Mouse (Mus musculus): ENCODE results near the gene Asb16. TPM values are rescaled to one million over a fixed set of nuclear protein-coding genes. Genes with fewer than 3 reads are reported as not detected.

Asb16 gene
- polyA plus RNA-seq (2014; fragmentation: Illumina TruSeq; extraction: RNeasy Lipid Tissue Mini Kit (QIAGEN cat#74804)) = not detected

DNA sequence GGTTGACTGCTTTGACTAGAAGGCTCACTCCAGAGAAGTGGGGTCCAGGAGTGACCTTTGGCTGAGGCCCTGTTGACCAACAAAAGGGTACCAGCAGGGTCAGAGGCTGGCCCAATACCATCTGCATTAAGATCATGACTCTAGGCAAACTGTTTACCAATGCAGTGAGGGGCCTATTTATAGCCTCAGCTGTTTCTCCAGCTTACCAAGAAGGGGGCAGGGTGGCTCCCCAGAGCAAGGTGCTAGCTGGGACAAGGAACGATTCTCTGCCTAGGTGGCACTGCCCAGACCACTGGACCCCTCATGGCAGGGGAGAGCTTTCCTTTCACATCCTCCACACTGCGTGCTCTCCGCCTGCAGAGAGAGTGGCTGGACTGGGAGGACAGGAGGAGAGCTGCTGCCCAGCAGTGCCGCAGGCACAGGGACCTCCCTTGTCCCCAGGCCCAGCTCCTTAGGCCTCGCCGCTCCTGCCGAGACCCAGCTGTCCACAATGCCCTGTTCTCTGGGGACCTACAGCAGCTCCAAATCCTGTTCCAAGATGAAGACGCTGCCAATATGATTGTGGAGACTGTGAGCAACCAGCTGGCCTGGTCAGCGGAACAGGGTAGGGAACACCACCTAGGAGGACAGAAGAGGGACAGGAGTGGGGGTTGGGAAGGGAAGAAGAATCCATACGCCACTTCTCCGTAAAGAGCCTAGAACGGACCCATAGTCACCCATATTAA, at the start of gene Asb16:
Asb16 (plus strand) TSS at position 224 of the 725 bp plus-strand sequence.

DNA sequence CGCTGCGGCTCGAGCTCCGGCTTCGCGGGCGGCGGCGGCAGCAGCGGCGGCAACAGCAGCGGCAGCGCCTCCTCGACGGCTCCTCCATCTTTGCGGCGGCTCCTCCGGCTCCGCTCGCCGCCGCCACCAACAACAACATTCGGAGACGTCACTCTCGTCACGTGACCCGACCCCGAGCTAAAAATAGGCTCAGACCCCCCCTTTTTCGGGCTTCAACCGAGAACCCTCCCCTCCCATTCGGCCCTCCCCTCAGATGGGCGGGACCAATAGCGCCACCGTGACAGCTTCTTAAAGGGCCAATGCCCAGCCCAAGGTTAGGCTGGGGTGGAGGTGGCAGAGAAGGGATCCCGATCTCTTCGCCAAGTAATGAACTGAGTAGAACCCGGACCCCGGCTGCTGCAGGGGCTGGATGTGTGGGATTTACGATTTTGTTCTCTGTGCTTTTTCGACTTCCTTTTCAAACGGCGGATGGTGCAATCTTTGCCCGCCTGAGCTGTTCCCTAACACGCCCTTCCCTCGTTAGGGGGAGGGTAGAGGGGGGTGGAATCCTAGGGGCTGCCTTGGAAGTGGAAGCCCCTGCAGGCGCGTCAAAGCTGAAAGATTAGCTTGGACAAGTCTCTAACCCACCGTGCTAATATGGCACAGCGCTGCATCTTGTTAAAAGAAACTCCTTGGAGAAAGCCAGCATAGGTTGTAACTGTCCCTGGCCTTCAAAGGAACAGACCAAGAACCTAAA, 38.4 kb upstream of the Asb16 start, which contains the start of gene Hdac5:
Hdac5 (minus strand) TSS at position 161 of the 736 bp plus-strand sequence.

GRCm38 (mm10) chr11:102248630-102249230, 19.8 kb upstream of the Asb16 start, which contains the start of gene BC030867:
BC030867 (plus strand) TSS chr11:102248882.

DNA sequence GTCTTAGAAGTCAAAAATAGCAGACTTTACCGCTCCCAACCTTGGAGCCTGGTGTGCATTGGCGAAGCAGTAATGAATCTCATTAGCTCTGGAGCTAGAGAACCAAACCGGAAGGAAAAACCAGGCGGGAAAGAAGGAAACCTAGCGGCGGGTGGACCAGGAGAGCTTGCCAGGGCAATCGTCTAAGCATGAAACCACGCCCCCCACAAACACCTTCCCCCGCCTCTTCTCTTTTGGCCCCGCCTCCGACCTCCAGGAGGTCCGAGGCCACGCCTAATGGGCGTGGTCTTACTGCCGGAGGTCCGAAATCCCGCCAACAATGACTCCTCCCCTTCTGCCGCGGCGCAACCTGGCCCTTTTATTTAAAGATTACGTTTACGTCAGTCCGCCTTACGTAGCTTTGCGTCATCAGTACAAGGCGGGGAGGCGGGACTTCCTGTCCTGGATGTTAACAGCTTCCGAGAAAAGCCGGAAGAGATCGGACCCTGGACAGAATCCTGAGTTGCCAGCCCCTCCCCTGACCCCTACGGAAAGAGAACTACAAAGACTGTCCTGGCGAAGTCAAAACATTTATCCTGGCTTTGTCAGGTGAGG, 16.1 kb downstream of the Asb16 start, which contains the start of gene Tmub2:
Tmub2 (plus strand) TSS at position 431 of the 594 bp plus-strand sequence.

DNA sequence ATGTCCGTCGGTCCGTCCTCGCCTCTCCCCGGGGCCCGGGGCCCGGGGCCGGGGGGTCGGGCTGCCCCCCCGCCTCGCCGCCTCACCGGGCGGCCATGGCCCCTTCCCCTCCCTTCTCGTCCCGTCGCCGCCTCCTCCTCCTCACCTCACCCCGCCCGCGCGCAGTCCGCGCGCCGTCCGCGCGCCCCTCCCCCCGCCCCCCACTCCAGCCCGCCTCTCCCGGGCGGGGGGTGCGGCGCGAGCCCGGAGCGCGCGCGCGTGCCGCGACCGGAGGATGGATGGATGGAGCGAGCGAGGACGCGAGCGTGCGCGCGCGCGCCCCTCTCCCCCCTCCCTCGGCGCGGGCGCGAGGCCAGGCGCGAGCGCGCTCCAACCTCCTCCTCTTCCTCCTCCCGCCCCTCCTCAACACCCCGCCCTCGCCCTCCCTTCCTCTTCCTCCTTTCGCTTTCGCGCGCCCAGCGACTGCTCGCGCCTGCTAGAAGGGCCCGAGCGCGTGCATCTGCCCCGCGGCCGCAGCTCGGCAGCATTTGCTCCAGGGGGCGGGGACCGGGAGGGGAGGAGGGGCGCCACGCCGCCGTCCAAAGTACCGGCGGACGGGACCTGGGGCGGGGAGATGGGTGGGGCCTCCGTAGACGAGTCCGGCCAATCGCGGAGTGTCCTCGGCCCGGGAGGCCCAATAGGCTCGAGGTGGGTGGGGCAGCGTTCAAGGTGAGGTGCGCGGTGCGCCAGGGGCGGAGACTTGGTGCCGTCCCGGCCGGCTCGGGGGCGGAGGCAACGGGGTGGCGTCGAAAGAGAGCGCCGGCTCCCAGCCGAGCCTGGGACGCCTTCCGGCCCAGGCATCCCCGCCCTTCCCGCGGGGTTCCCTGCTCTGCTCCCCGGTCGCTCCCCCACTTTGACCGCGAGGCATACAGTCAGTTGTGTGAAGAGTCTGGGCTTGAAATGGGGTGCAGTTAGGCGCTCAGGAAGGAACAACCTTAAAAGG, 28.2 kb downstream of the Asb16 start, which contains the start of gene Atxn7l3:
Atxn7l3 (minus strand) TSS at position 141 of the 982 bp plus-strand sequence.

GRCm38 (mm10) chr11:102319410-102319792, 50.9 kb downstream of the Asb16 start, which contains the start of gene Ubtf:
Ubtf (minus strand) TSS chr11:102319742.

Other genes with a start within 250 kb of the Asb16 start
- 1.6 TPM for gene Mpp3, start 240.3 kb upstream of the Asb16 start, polyA plus RNA-seq (2014; fragmentation: Illumina TruSeq; extraction: RNeasy Lipid Tissue Mini Kit (QIAGEN cat#74804))
- gene Cd300lg, start 227.2 kb upstream of the Asb16 start, polyA plus RNA-seq (2014; fragmentation: Illumina TruSeq; extraction: RNeasy Lipid Tissue Mini Kit (QIAGEN cat#74804)) = 5.4 TPM
- gene Mpp2, start 180.2 kb upstream of the Asb16 start, polyA plus RNA-seq (2014; fragmentation: Illumina TruSeq; extraction: RNeasy Lipid Tissue Mini Kit (QIAGEN cat#74804)) = 0.63 TPM
- not detected for gene Ppy, start 167.4 kb upstream of the Asb16 start, polyA plus RNA-seq (2014; fragmentation: Illumina TruSeq; extraction: RNeasy Lipid Tissue Mini Kit (QIAGEN cat#74804))
- not detected for gene Pyy, start 160.9 kb upstream of the Asb16 start, polyA plus RNA-seq (2014; fragmentation: Illumina TruSeq; extraction: RNeasy Lipid Tissue Mini Kit (QIAGEN cat#74804))
- not detected for gene Nags, start 123.2 kb upstream of the Asb16 start, polyA plus RNA-seq (2014; fragmentation: Illumina TruSeq; extraction: RNeasy Lipid Tissue Mini Kit (QIAGEN cat#74804))
- 6.0 TPM for gene Tmem101, start 112.3 kb upstream of the Asb16 start, polyA plus RNA-seq (2014; fragmentation: Illumina TruSeq; extraction: RNeasy Lipid Tissue Mini Kit (QIAGEN cat#74804))
- gene Lsm12, start 83.4 kb upstream of the Asb16 start, polyA plus RNA-seq (2014; fragmentation: Illumina TruSeq; extraction: RNeasy Lipid Tissue Mini Kit (QIAGEN cat#74804)) = 73.6 TPM
- 0.71 TPM for gene G6pc3, start 79.1 kb upstream of the Asb16 start, polyA plus RNA-seq (2014; fragmentation: Illumina TruSeq; extraction: RNeasy Lipid Tissue Mini Kit (QIAGEN cat#74804))
- gene Hdac5, start 38.6 kb upstream of the Asb16 start, polyA plus RNA-seq (2014; fragmentation: Illumina TruSeq; extraction: RNeasy Lipid Tissue Mini Kit (QIAGEN cat#74804)) = 1.00 TPM
- not detected for gene BC030867, start 19.9 kb upstream of the Asb16 start, polyA plus RNA-seq (2014; fragmentation: Illumina TruSeq; extraction: RNeasy Lipid Tissue Mini Kit (QIAGEN cat#74804))
- 3.6 TPM for gene Tmub2, start 16.2 kb downstream of the Asb16 start, polyA plus RNA-seq (2014; fragmentation: Illumina TruSeq; extraction: RNeasy Lipid Tissue Mini Kit (QIAGEN cat#74804))
- 8.8 TPM for gene Atxn7l3, start 27.9 kb downstream of the Asb16 start, polyA plus RNA-seq (2014; fragmentation: Illumina TruSeq; extraction: RNeasy Lipid Tissue Mini Kit (QIAGEN cat#74804))
- 54.4 TPM for gene Ubtf, start 51.0 kb downstream of the Asb16 start, polyA plus RNA-seq (2014; fragmentation: Illumina TruSeq; extraction: RNeasy Lipid Tissue Mini Kit (QIAGEN cat#74804))
- gene Slc4a1, start 97.5 kb downstream of the Asb16 start, polyA plus RNA-seq (2014; fragmentation: Illumina TruSeq; extraction: RNeasy Lipid Tissue Mini Kit (QIAGEN cat#74804)) = not detected
- gene Rundc3a, start 124.7 kb downstream of the Asb16 start, polyA plus RNA-seq (2014; fragmentation: Illumina TruSeq; extraction: RNeasy Lipid Tissue Mini Kit (QIAGEN cat#74804)) = not detected
- gene Slc25a39, start 139.2 kb downstream of the Asb16 start, polyA plus RNA-seq (2014; fragmentation: Illumina TruSeq; extraction: RNeasy Lipid Tissue Mini Kit (QIAGEN cat#74804)) = 2.3 TPM
- 10.5 TPM for gene Grn, start 161.6 kb downstream of the Asb16 start, polyA plus RNA-seq (2014; fragmentation: Illumina TruSeq; extraction: RNeasy Lipid Tissue Mini Kit (QIAGEN cat#74804))
- gene Fam171a2, start 178.9 kb downstream of the Asb16 start, polyA plus RNA-seq (2014; fragmentation: Illumina TruSeq; extraction: RNeasy Lipid Tissue Mini Kit (QIAGEN cat#74804)) = not detected
- not detected for gene Itga2b, start 201.4 kb downstream of the Asb16 start, polyA plus RNA-seq (2014; fragmentation: Illumina TruSeq; extraction: RNeasy Lipid Tissue Mini Kit (QIAGEN cat#74804))

All from ovary, adult 10 weeks (tissue).